Mouse (Mus musculus): ENCODE measurements around the gene Pcdh9.

The Pcdh9 gene

GRCm38 (mm10) chr14:93142076-93142475 is 748.4 kb downstream of the Pcdh9 start:
- peak in 1 of 2 experiments; percentile 0 for DNase-seq

GRCm38 (mm10) chr14:93126993-93127392 is 763.5 kb downstream of the Pcdh9 start:
- no peak for DNase-seq

GRCm38 (mm10) chr14:93102755-93103154 is 787.7 kb downstream of the Pcdh9 start:
- DNase-seq, result no peak

GRCm38 (mm10) chr14:93095081-93095480 is 795.4 kb downstream of the Pcdh9 start:
- DNase-seq, result no peak

- DNase-seq, result no peak
Measured at GRCm38 (mm10) chr14:93092806-93093205, 797.7 kb downstream of the Pcdh9 start.

- DNase-seq, result no peak
Measured at GRCm38 (mm10) chr14:93085646-93086045, 804.8 kb downstream of the Pcdh9 start.

GRCm38 (mm10) chr14:93083140-93083539 is 807.3 kb downstream of the Pcdh9 start:
- no peak for DNase-seq

GRCm38 (mm10) chr14:93080910-93081309 is 809.6 kb downstream of the Pcdh9 start:
- DNase-seq, result no peak

GRCm38 (mm10) chr14:93075761-93076160 is 814.7 kb downstream of the Pcdh9 start:
- DNase-seq, result no peak

GRCm38 (mm10) chr14:93072346-93072745 is 818.1 kb downstream of the Pcdh9 start:
- no peak for DNase-seq

- DNase-seq, result no peak
Measured at GRCm38 (mm10) chr14:93070140-93070539, 820.3 kb downstream of the Pcdh9 start.

GRCm38 (mm10) chr14:93067411-93068336 is 822.8 kb downstream of the Pcdh9 start:
- DNase-seq, result no peak

- no peak for DNase-seq
Measured at GRCm38 (mm10) chr14:93066732-93067410, 823.6 kb downstream of the Pcdh9 start.

- DNase-seq, result no peak
Measured at GRCm38 (mm10) chr14:93061824-93062620, 828.5 kb downstream of the Pcdh9 start.

GRCm38 (mm10) chr14:93058799-93059198 is 831.7 kb downstream of the Pcdh9 start:
- no peak for DNase-seq

GRCm38 (mm10) chr14:93055997-93056396 is 834.5 kb downstream of the Pcdh9 start:
- DNase-seq, result no peak

GRCm38 (mm10) chr14:93040591-93040990 is 849.9 kb downstream of the Pcdh9 start:
- DNase-seq, result peak in 1 of 2 experiments; percentile 2

- DNase-seq, result no peak
Measured at GRCm38 (mm10) chr14:93039326-93040221, 850.9 kb downstream of the Pcdh9 start.

GRCm38 (mm10) chr14:93009147-93010064 is 881.1 kb downstream of the Pcdh9 start:
- DNase-seq, result no peak

Measured in kidney, adult 8-10 months (tissue).